Mouse (Mus musculus) heart, adult 2 months (tissue): ENCODE measurements around the gene A430089I19Rik. TPM values are rescaled to one million over a fixed set of nuclear protein-coding genes. Genes with fewer than 3 reads are reported as not detected.
"Not testable (repeated sequence)": the region's sequence is repeated elsewhere in the genome, so short reads cannot be mapped to it uniquely, and the experiment has no call there.

Source experiments
- DNase-seq, 2 experiments: peaks; one replicate each; pipeline ENCODE4 v3.0.0; 2021
- H3K27ac ChIP-seq: fragments of 200-600 bp; 2 replicates; pipeline ENCODE4 v1.8.1; 2022
- H3K27me3 ChIP-seq: fragments of 200-500 bp; 2 replicates; pipeline ENCODE4 v1.6.1; 2012; ENCODE audit warnings: mild to moderate bottlenecking, low read length, inconsistent platforms, mixed read lengths; ENCODE audit not compliant: control insufficient read depth, insufficient read depth
- H3K36me3 ChIP-seq: fragments of 200-500 bp; 2 replicates; pipeline ENCODE4 v1.6.1; 2012; ENCODE audit warnings: low read length, inconsistent platforms; ENCODE audit not compliant: control insufficient read depth, insufficient read depth
- H3K4me1 ChIP-seq: fragments of 200-500 bp; 2 replicates; pipeline ENCODE4 v1.6.1; 2011; ENCODE audit warnings: low read length; ENCODE audit not compliant: control insufficient read depth, insufficient read depth
- H3K4me3 ChIP-seq: fragments of 200-600 bp; 2 replicates; pipeline ENCODE4 v1.8.1; 2022
- H3K79me2 ChIP-seq: fragments of 200-500 bp; replicated peaks from 2 replicates; pipeline ENCODE4 v1.6.1; 2012; ENCODE audit warnings: mild to moderate bottlenecking, inconsistent platforms, low read length, moderate library complexity, mixed read lengths; ENCODE audit not compliant: control insufficient read depth, insufficient read depth
- H3K9ac ChIP-seq: fragments of 200-500 bp; 2 replicates; pipeline ENCODE4 v1.6.1; 2012; ENCODE audit warnings: low read depth, mild to moderate bottlenecking, control low read depth, inconsistent platforms, low read length, mixed read lengths
- WGBS: fragments of 180-500 bp; shearing (Covaris S2); methylation state at CpG from one replicate; pipeline ENCODE4 v1.1.7; 2018; 5-methylcytosine and 5-hydroxymethylcytosine counted together
- intact Hi-C: fragments of 180-260 bp; cut with DNase I; formaldehyde crosslinking; loops from one replicate; pipeline ENCODE4 v1.15.1; 2025
- long read RNA-seq: library from polyadenylated mRNA; stranded (forward); transcript quantifications from one replicate; pipeline ENCODE4 v2.0.0, GENCODE M21; 2021
- polyA plus RNA-seq: library from polyadenylated mRNA; depleted of rRNA; stranded (reverse); fragments of >200 nt; gene quantifications from 2 replicates; pipeline ENCODE4 v1.2.3, GENCODE M21; 2012; rRNA removed
- total RNA-seq, 2 experiments: library from RNA; stranded (reverse); gene quantifications; 2 replicates each; pipeline ENCODE4 v1.2.3; 2021

Gene A430089I19Rik
- not detected for total RNA-seq
- not detected in 2 replicates for polyA plus RNA-seq
- long read RNA-seq = 0 reads

DNA sequence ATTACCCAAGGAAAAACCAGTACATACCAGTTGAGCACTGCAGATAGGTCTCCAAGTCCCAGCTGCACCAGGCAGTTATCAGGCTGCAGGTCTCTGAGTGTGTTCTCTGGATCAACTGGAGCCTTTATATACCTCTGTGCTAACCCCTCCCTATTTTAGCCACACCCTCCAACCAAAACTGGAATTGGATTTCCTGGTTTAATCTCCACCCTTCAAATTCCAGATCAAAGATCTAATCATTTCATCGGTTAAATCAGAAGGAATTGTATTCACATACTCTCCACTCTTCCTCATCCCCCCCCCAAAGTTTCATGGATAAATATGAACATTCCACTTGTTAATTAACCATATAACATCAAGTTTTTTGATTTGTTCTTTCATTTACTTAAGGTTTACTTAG is at the start of gene A430089I19Rik:
Gene A430089I19Rik, minus strand, starts transcription at position 101 of the 400 bp plus-strand sequence.
- H3K27ac ChIP-seq, H3K4me1 ChIP-seq, DNase-seq, H3K36me3 ChIP-seq, H3K4me3 ChIP-seq, H3K79me2 ChIP-seq, H3K9ac ChIP-seq, H3K27me3 ChIP-seq, intact Hi-C loops: not testable (repeated sequence)
- 79% methylated on average over 1 of the region's 1 CpGs for WGBS

GRCm38 (mm10) chr5:94339449-94339848 is 32.9 kb upstream of the A430089I19Rik start, which contains the start of gene AA792892:
Gene AA792892 (plus strand): TSS chr5:94339749.
- H3K79me2 ChIP-seq, H3K36me3 ChIP-seq, H3K9ac ChIP-seq, H3K27ac ChIP-seq, intact Hi-C loops, H3K4me3 ChIP-seq, DNase-seq, H3K27me3 ChIP-seq, H3K4me1 ChIP-seq: not testable (repeated sequence)
- no CpG with 5 or more reads among the region's 2 CpGs for WGBS

GRCm38 (mm10) chr5:94314135-94314534 is 7.5 kb upstream of the A430089I19Rik start, which contains the start of gene Gm6502:
Gene Gm6502 (plus strand): TSS chr5:94314435.
- H3K9ac ChIP-seq, H3K79me2 ChIP-seq, H3K27ac ChIP-seq, H3K27me3 ChIP-seq, H3K4me3 ChIP-seq, DNase-seq, intact Hi-C loops, H3K36me3 ChIP-seq, H3K4me1 ChIP-seq: not testable (repeated sequence)
- no CpG with 5 or more reads among the region's 2 CpGs for WGBS

Other genes starting within 250 kb of the A430089I19Rik start
- not detected for gene BC061212, start 236.3 kb downstream of the A430089I19Rik start, total RNA-seq
- gene BC061212, start 236.3 kb downstream of the A430089I19Rik start, polyA plus RNA-seq = not detected in 2 replicates
- not detected for gene Gm6351, start 230.4 kb downstream of the A430089I19Rik start, total RNA-seq
- gene Gm6351, start 230.4 kb downstream of the A430089I19Rik start, polyA plus RNA-seq = not detected in 2 replicates
- not detected for gene Gm3106, start 88.8 kb downstream of the A430089I19Rik start, total RNA-seq
- gene Gm3106, start 88.8 kb downstream of the A430089I19Rik start, polyA plus RNA-seq = not detected in 2 replicates
- not detected for gene Gm6502, start 7.6 kb upstream of the A430089I19Rik start, total RNA-seq
- gene Gm6502, start 7.6 kb upstream of the A430089I19Rik start, polyA plus RNA-seq = not detected in 2 replicates
- not detected for gene AA792892, start 33.0 kb upstream of the A430089I19Rik start, total RNA-seq
- not detected in 2 replicates for gene AA792892, start 33.0 kb upstream of the A430089I19Rik start, polyA plus RNA-seq
- not detected for gene Gm7682, start 139.0 kb upstream of the A430089I19Rik start, total RNA-seq
- not detected in 2 replicates for gene Gm7682, start 139.0 kb upstream of the A430089I19Rik start, polyA plus RNA-seq
- gene Gm3139, start 219.5 kb upstream of the A430089I19Rik start, total RNA-seq = not detected
- not detected in 2 replicates for gene Gm3139, start 219.5 kb upstream of the A430089I19Rik start, polyA plus RNA-seq